Mouse (Mus musculus) CH12.LX (cell line): ENCODE measurements around the gene Tmem37. TPM values are rescaled to one million over a fixed set of nuclear protein-coding genes. Genes with fewer than 3 reads are reported as not detected.

Experiments used
- DNase-seq: peaks from one replicate; pipeline ENCODE4 v3.0.0-alpha.2; 2013; ENCODE audit errors: extremely low read depth
- H3K27ac ChIP-seq: 2 replicates; pipeline ENCODE4 v1.5.1; 2012; ENCODE audit warnings: low read depth, mild to moderate bottlenecking, control low read depth, moderate library complexity; ENCODE audit not compliant: insufficient read depth
- H3K27me3 ChIP-seq: replicated peaks from 2 replicates; pipeline ENCODE3; 2012; ENCODE audit warnings: inconsistent platforms
- H3K36me3 ChIP-seq, 2 experiments: replicated peaks in 1 of 2; 2 replicates each; pipeline versions ENCODE3 to v1.6.1; 2012; ENCODE audit warnings: inconsistent platforms in 1 of 2, low read length in 1 of 2, mild to moderate bottlenecking in 1 of 2, mixed read lengths in 1 of 2, moderate library complexity in 1 of 2; ENCODE audit not compliant: control insufficient read depth in 1 of 2, insufficient read depth in 1 of 2
- H3K4me1 ChIP-seq, 2 experiments: 2 replicates each; pipeline ENCODE4 v1.6.1; 2012; ENCODE audit warnings: inconsistent platforms in 1 of 2, moderate library complexity in 1 of 2; ENCODE audit not compliant: insufficient read depth in 2 of 2, control insufficient read depth in 1 of 2
- H3K4me2 ChIP-seq: 2 replicates; pipeline ENCODE4 v1.6.1; 2012; ENCODE audit warnings: low read depth, mild to moderate bottlenecking, control low read depth; ENCODE audit not compliant: poor library complexity, insufficient read depth, severe bottlenecking
- H3K4me3 ChIP-seq, 3 experiments: fragments of 150-350 bp in 1 of 3; sonication (generic) in 1 of 3; replicated peaks in 1 of 3; 2 replicates each; pipeline versions ENCODE3 to v1.5.1; 2011 to 2012; ENCODE audit warnings: low read depth in 2 of 3, low read length in 2 of 3, mild to moderate bottlenecking in 2 of 3, moderate library complexity in 2 of 3, control low read depth in 1 of 3, improper control_type of control experiment in 1 of 3, inconsistent platforms in 1 of 3, mixed read lengths in 1 of 3; ENCODE audit not compliant: poor library complexity in 1 of 3
- H3K79me2 ChIP-seq: replicated peaks from 2 replicates; pipeline ENCODE4 v1.6.1; 2012; ENCODE audit warnings: mild to moderate bottlenecking, moderate library complexity; ENCODE audit not compliant: control insufficient read depth, poor library complexity, insufficient read depth, severe bottlenecking; ENCODE audit errors: extremely low read depth
- H3K9ac ChIP-seq: 2 replicates; pipeline ENCODE4 v1.6.1; 2012; ENCODE audit warnings: low read depth, mild to moderate bottlenecking, control low read depth, moderate library complexity; ENCODE audit not compliant: insufficient read depth
- H3K9me3 ChIP-seq: replicated peaks from 2 replicates; pipeline ENCODE3; 2012; ENCODE audit warnings: low read length, inconsistent platforms, mixed read lengths
- E2F4 ChIP-seq: IDR thresholded peaks from 2 replicates; pipeline ENCODE4 v1.6.1; 2011; ENCODE audit warnings: low read depth, low read length, improper control_type of control experiment; ENCODE audit not compliant: insufficient replicate concordance
- ETS1 ChIP-seq: conservative IDR thresholded peaks from 2 replicates; pipeline ENCODE4 v1.6.1; 2012; ENCODE audit warnings: low read depth, mild to moderate bottlenecking, inconsistent platforms, low read length, improper control_type of control experiment, moderate library complexity
- IRF4 ChIP-seq: IDR thresholded peaks from 2 replicates; pipeline ENCODE4 v1.6.1; 2014; ENCODE audit warnings: low read depth, mild to moderate bottlenecking, inconsistent platforms, low read length, improper control_type of control experiment
- JUND ChIP-seq: conservative IDR thresholded peaks from 2 replicates; pipeline ENCODE4 v1.6.1; 2011; ENCODE audit warnings: low read depth, low read length, improper control_type of control experiment
- MAX ChIP-seq: IDR thresholded peaks from 2 replicates; pipeline ENCODE4 v1.6.1; 2011; ENCODE audit warnings: low read length, improper control_type of control experiment
- MEF2A ChIP-seq: IDR thresholded peaks from 2 replicates; pipeline ENCODE4 v1.6.1; 2014; ENCODE audit warnings: low read depth, mild to moderate bottlenecking, inconsistent platforms, low read length, improper control_type of control experiment, borderline replicate concordance
- MXI1 ChIP-seq: IDR thresholded peaks from 2 replicates; pipeline ENCODE4 v1.6.1; 2011; ENCODE audit warnings: mild to moderate bottlenecking, low read depth, low read length, improper control_type of control experiment
- NRF1 ChIP-seq: IDR thresholded peaks from 2 replicates; pipeline ENCODE4 v1.6.1; 2014; ENCODE audit warnings: low read depth, mild to moderate bottlenecking, inconsistent platforms, low read length, improper control_type of control experiment, moderate library complexity
- RAD21 ChIP-seq: IDR thresholded peaks from 2 replicates; pipeline ENCODE4 v1.6.1; 2011; ENCODE audit warnings: low read depth, mild to moderate bottlenecking, low read length, improper control_type of control experiment, moderate library complexity
- RCOR1 ChIP-seq: conservative IDR thresholded peaks from 2 replicates; pipeline ENCODE4 v1.6.1; 2012; ENCODE audit warnings: low read depth, mild to moderate bottlenecking, inconsistent platforms, low read length, improper control_type of control experiment
- TCF12 ChIP-seq: IDR thresholded peaks from 2 replicates; pipeline ENCODE4 v1.6.1; 2014; ENCODE audit warnings: low read depth, mild to moderate bottlenecking, inconsistent platforms, low read length, improper control_type of control experiment
- UBTF ChIP-seq: IDR thresholded peaks from 2 replicates; pipeline ENCODE4 v1.6.1; 2012; ENCODE audit warnings: low read depth, mild to moderate bottlenecking, inconsistent platforms, low read length, improper control_type of control experiment, moderate library complexity
- USF1 ChIP-seq: IDR thresholded peaks from 2 replicates; pipeline ENCODE4 v1.6.1; 2014; ENCODE audit warnings: low read depth, mild to moderate bottlenecking, inconsistent platforms, low read length, improper control_type of control experiment
- ZC3H11A ChIP-seq: IDR thresholded peaks from 2 replicates; pipeline ENCODE4 v1.6.1; 2012; ENCODE audit warnings: low read depth, mild to moderate bottlenecking, inconsistent platforms, low read length, improper control_type of control experiment
- ZKSCAN1 ChIP-seq: IDR thresholded peaks from 2 replicates; pipeline ENCODE4 v1.6.1; 2012; ENCODE audit warnings: low read depth, inconsistent platforms, low read length, improper control_type of control experiment, borderline replicate concordance
- dilution Hi-C: fragments of 300-500 bp; cut with MboI; formaldehyde crosslinking; loops from 2 replicates; pipeline ENCODE4 v1.14.3; 2020; ENCODE audit warnings: low sequenced_read_pairs; ENCODE audit not compliant: extremely low pct_unique_long_range_greater_than_20kb, extremely low pct_ligation_motif_present
- in situ Hi-C: fragments of 300-500 bp; cut with MboI; formaldehyde crosslinking; loops from 3 replicates; pipeline ENCODE4 v1.14.3; 2019; ENCODE audit warnings: low sequenced_read_pairs, low pct_ligation_motif_present, low pct_unique_long_range_greater_than_20kb, mixed read lengths
- polyA plus RNA-seq: library from polyadenylated mRNA; unstranded; fragments of >175 nt; gene quantifications from 2 replicates; pipeline ENCODE4 v1.2.1, GENCODE M21; 2012; ENCODE audit warnings: low read depth; ENCODE audit not compliant: insufficient read length
- total RNA-seq, 2 experiments: library from RNA; depleted of rRNA; stranded (reverse); fragments of 300-350 nt in 1 of 2; fragments of >200 nt in 1 of 2; gene quantifications; 2 replicates each; pipeline ENCODE4 v1.2.3; 2012 to 2014

Gene Tmem37
- total and polyA plus RNA-seq, 3 experiments, result not detected

DNA sequence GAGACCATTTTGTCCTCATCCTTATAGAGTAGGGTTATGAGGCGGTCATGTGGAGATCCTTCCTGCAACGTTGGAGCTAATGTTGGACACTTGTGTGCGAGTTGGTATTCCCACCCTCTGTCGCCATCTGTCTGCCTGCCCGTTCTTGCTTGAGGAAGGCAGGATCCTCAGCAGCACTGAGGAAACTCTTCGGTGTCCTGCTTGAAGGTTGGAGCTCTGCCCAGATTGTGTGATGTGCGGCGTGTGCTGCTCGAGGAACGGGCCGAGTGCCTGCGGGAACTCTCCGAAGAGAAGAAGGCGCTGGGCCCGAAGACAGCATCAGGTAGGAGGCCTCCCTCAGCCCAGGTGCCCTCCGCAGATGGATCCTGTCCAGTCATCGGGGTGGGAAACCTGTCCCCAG is 51.9 kb downstream of the Tmem37 start:
- no peak for TF ChIP-seq ZC3H11A
- TF ChIP-seq, all 38 proteins: peak for 0
- H3K9ac ChIP-seq, result no peak overlapping the region
- dilution Hi-C loops, result no loop called here

DNA sequence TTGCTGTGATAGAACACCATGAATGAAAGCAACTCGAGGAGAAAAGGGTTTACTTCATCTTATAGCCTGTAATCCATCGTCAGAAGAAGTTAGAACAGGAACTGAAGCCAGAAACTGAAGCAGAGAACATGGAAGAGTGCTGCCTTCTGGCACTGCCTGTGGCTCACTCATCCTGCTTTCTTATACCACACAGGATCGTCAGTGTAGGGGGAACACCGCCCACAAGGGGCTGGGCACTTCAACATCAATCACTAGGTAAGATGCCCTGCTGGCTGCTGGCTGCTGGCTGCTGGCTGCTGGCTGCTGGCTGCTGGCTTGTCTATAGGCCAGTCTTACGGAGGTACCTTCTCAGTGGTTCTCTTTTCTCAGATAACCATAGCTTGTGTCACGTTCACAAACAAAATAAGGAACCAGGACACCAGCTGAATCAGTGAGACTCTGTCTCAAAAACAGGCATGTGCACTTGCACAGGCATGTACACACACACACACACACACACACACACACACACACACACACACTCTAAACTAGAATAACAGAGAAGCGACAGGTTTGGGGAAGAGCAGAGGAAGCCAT is 53.5 kb downstream of the Tmem37 start:
- Histone ChIP-seq H3K9me3 (no peaks in the 10 kb centered on the region), H3K27me3 (no peaks in the 10 kb centered on the region), H3K4me1 (peaks cover 12 to 23% of the 10 kb centered on the region in 2 experiments), H3K79me2 (no peaks in the 10 kb centered on the region), H3K9ac (no peak overlapping the region), H3K36me3 (no peaks in the 10 kb centered on the region), H3K27ac (no peak overlapping the region), H3K4me2 (peak overlapping the region; percentile 41; the same call in 1 of the 2 replicates), H3K4me3 (no peak overlapping the region)
- no peak for TF ChIP-seq IRF4
- no peak for TF ChIP-seq RCOR1
- TF ChIP-seq USF1, result no peak
- no peak for TF ChIP-seq UBTF
- no peak for TF ChIP-seq MEF2A
- no peak for TF ChIP-seq MAX
- no peak for TF ChIP-seq E2F4
- TF ChIP-seq TCF12, result no peak
- in situ Hi-C loops (no loop called here), dilution Hi-C loops (no loop called here)
- no peak for DNase-seq

More for the DNA sequence above, 51.9 kb downstream of the Tmem37 start:
- no peaks in the 10 kb centered on the region for H3K27me3 ChIP-seq
- no peak overlapping the region for H3K4me3 ChIP-seq
- in situ Hi-C loops, result no loop called here
- no peak overlapping the region for H3K4me2 ChIP-seq
- DNase-seq, result no peak
- H3K36me3 ChIP-seq, result no peaks in the 10 kb centered on the region
- no peaks in the 10 kb centered on the region for H3K79me2 ChIP-seq
- no peak overlapping the region for H3K27ac ChIP-seq
- H3K9me3 ChIP-seq, result no peaks in the 10 kb centered on the region
- H3K4me1 ChIP-seq, result peaks cover 12 to 23% of the 10 kb centered on the region in 2 experiments

DNA sequence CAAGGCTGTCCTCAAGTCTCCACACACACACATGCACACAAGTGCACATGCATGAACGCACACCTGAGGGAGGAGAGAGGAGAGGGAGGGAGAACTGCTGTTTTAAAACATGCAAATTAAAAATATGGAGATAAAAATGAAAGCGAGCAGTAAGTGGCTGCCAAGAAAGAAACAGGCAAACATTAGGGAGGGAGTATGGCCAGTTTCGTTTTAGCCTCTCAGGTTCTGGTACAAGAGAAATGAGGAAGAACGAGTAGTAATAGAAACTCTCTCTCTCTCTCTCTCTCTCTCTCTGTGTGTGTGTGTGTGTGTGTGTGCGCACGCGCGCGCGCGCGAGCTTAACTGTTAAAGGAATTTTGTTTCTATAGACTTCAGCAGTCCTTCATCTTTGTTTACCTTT is 54.4 kb downstream of the Tmem37 start:
- Histone ChIP-seq H3K9ac (no peak overlapping the region), H3K4me2 (peak overlapping the region; percentile 41), H3K27ac (no peak overlapping the region), H3K4me3 (no peak overlapping the region), H3K36me3 (no peaks in the 10 kb centered on the region), H3K4me1 (peaks cover 12 to 20% of the 10 kb centered on the region in 2 experiments), H3K9me3 (no peaks in the 10 kb centered on the region), H3K27me3 (no peaks in the 10 kb centered on the region), H3K79me2 (no peaks in the 10 kb centered on the region)
- dilution Hi-C loops (no loop called here), in situ Hi-C loops (no loop called here)
- DNase-seq, result peak; percentile 53
- TF ChIP-seq IRF4 (peak; percentile 69), E2F4 (no peak), JUND (peak; percentile 58), NRF1 (peak; percentile 79), ETS1 (no peak), ZKSCAN1 (no peak), TCF12 (peak; percentile 17; the same call in 1 of the 2 replicates), ZC3H11A (no peak), RAD21 (no peak), MXI1 (no peak)
